Mouse (Mus musculus) cerebellum, adult 2 months (tissue): ENCODE data around the gene Zfhx2.

ENCODE experiments used
- CTCF ChIP-seq: fragments of 200-500 bp; IDR thresholded peaks from 2 replicates; pipeline ENCODE4 v1.5.1; 2011; ENCODE audit warnings: low read depth, mild to moderate bottlenecking, control low read depth, low read length, moderate library complexity, borderline replicate concordance; ENCODE audit not compliant: insufficient read depth
- POLR2A ChIP-seq: fragments of 200-500 bp; IDR thresholded peaks from 2 replicates; pipeline ENCODE4 v1.6.1; 2011; ENCODE audit warnings: low read length, control low read depth, borderline replicate concordance; ENCODE audit not compliant: insufficient read depth

DNA sequence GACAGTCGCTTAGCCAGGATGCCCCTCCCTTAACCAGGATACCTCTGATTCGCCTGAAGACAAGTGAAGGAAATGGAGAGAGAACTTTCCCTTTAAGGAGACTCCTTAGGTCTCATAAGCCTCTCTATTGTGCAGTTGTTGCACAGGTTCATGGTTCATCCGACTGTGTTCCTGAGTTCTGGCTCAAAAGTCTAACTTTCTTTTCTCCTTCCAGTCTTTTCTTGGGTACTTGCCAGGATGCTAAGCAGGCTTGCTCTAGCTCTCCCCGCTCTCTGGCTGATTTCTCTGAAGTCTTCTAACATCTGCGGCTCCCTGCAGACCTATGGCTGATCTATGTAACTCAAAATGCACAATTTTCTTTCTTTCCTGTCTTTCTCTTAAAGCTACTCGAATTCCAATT is 8.6 kb downstream of the Zfhx2 start:
- TF ChIP-seq POLR2A (no peak), CTCF (no peak)
